Mouse (Mus musculus) forebrain, postnatal 0 days (tissue): ENCODE measurements around the gene Hoxb3. TPM values are rescaled to one million over a fixed set of nuclear protein-coding genes. Genes with fewer than 3 reads are reported as not detected.

Experiments used
- ATAC-seq: fragments of 200-750 bp; cut with Nextera tagmentation; 2 replicates; pipeline ENCODE4 v1.8.0; 2017; ENCODE audit warnings: mild to moderate bottlenecking, moderate library complexity
- DNase-seq: peaks from one replicate; pipeline ENCODE4 v3.0.0-alpha.2; 2015
- H3K27ac ChIP-seq: fragments of 300-500 bp; sonication (generic); 2 replicates; pipeline ENCODE4 v1.5.1; 2014; ENCODE audit warnings: low read depth, mild to moderate bottlenecking, antibody characterized with exemption, low read length, moderate library complexity, mixed read lengths
- H3K27me3 ChIP-seq: fragments of 300-500 bp; sonication (generic); 2 replicates; pipeline ENCODE4 v1.6.1; 2014; ENCODE audit warnings: mild to moderate bottlenecking, low read length, mixed read lengths; ENCODE audit not compliant: insufficient read depth
- H3K36me3 ChIP-seq: fragments of 300-500 bp; sonication (generic); 2 replicates; pipeline ENCODE4 v1.6.1; 2014; ENCODE audit warnings: mild to moderate bottlenecking, moderate library complexity; ENCODE audit not compliant: insufficient read depth
- H3K4me1 ChIP-seq: fragments of 300-500 bp; sonication (generic); 2 replicates; pipeline ENCODE4 v1.6.1; 2014; ENCODE audit warnings: antibody characterized with exemption; ENCODE audit not compliant: insufficient read depth
- H3K4me2 ChIP-seq: fragments of 300-500 bp; sonication (generic); 2 replicates; pipeline ENCODE4 v1.6.1; 2014; ENCODE audit warnings: low read depth, mild to moderate bottlenecking, moderate library complexity
- H3K4me3 ChIP-seq: fragments of 300-500 bp; sonication (generic); 2 replicates; pipeline ENCODE4 v1.5.1; 2014; ENCODE audit warnings: low read depth, low read length, mixed read lengths
- H3K9ac ChIP-seq: fragments of 300-500 bp; sonication (generic); 2 replicates; pipeline ENCODE4 v1.6.1; 2014; ENCODE audit warnings: mild to moderate bottlenecking
- H3K9me3 ChIP-seq: fragments of 300-500 bp; sonication (generic); 2 replicates; pipeline ENCODE4 v1.6.1; 2016; ENCODE audit warnings: low read length
- CTCF ChIP-seq: sonication (generic); IDR thresholded peaks from 2 replicates; pipeline ENCODE4 v1.5.1; 2016; ENCODE audit warnings: antibody characterized with exemption, control low read depth, low read depth
- WGBS: fragments of 180-500 bp; shearing (Covaris S2); extraction: QIAGEN DNeasy Blood & Tissue Kit; methylation state at CpG from one replicate; pipeline ENCODE4 v1.1.7; 2014; 5-methylcytosine and 5-hydroxymethylcytosine counted together
- polyA plus RNA-seq: library from polyadenylated mRNA; unstranded; fragments of >200 nt; fragmentation: Nextera tagmentation; extraction: Ambion mirVana; gene quantifications from 2 replicates; pipeline ENCODE4 v1.2.1, GENCODE M21; 2015
- total RNA-seq: library from RNA; depleted of rRNA; stranded (reverse); fragments of >200 nt; gene quantifications from 2 replicates; pipeline ENCODE4 v1.2.3, GENCODE M21; 2014

Gene Hoxb3
- total and polyA plus RNA-seq, 2 experiments from 2014 or later: not detected

DNA sequence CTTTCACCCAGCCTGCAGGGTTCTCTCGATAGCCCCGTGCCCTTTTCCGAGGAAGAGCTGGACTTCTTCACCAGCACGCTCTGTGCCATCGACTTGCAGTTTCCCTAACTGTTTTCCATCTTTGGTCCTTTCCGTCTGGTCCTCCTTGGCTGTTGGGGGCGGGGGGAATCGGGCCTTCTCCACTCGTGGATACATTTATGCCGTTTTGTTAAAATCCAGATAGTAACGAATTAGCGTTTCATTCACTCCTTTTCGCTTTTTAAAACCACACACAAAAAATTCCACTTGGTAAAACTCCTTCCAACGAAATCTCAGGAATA is 30.4 kb downstream of the Hoxb3 start:
- TF ChIP-seq CTCF: no peak
- whole genome bisulfite sequencing: 3% methylated on average over 14 of the region's 14 CpGs
- Histone ChIP-seq H3K4me2 (no peak overlapping the region), H3K27me3 (peaks cover 93% of the 10 kb centered on the region), H3K9ac (no peak overlapping the region), H3K4me3 (no peak overlapping the region), H3K4me1 (no peaks in the 10 kb centered on the region), H3K36me3 (no peaks in the 10 kb centered on the region), H3K9me3 (no peaks in the 10 kb centered on the region), H3K27ac (no peak overlapping the region)
- peak; percentile 76 for DNase-seq
- ATAC-seq: no peak

DNA sequence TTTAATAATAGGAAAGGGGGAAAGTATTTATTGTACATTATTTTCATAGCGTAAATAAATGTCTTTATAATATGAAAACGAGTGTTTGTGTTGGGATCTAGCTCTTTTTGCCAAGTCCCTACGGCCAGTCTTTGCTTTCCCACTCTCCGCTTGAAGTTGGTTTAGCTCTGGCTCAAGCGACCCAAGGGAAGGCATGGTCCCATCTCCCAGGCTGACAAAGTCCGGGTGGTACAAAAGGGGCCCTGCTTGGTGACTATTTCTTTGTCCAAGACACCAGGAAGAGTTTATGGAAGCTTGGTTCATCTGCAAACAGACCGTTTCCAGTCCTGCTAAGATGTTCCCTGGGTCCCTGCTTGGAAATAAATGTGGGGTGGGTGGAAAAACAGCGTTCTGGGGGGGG is 30.8 kb downstream of the Hoxb3 start:
- H3K9me3 ChIP-seq: no peaks in the 10 kb centered on the region
- ATAC-seq (no peak), DNase-seq (peak; percentile 57)
- TF ChIP-seq CTCF: no peak
- no peaks in the 10 kb centered on the region for H3K36me3 ChIP-seq
- H3K4me1 ChIP-seq: no peaks in the 10 kb centered on the region
- WGBS: 6% methylated on average over 8 of the region's 8 CpGs
- H3K4me3 ChIP-seq: no peak overlapping the region
- H3K27ac ChIP-seq: no peak overlapping the region
- no peak overlapping the region for H3K4me2 ChIP-seq
- no peak overlapping the region for H3K9ac ChIP-seq
- peaks cover 93% of the 10 kb centered on the region for H3K27me3 ChIP-seq

DNA sequence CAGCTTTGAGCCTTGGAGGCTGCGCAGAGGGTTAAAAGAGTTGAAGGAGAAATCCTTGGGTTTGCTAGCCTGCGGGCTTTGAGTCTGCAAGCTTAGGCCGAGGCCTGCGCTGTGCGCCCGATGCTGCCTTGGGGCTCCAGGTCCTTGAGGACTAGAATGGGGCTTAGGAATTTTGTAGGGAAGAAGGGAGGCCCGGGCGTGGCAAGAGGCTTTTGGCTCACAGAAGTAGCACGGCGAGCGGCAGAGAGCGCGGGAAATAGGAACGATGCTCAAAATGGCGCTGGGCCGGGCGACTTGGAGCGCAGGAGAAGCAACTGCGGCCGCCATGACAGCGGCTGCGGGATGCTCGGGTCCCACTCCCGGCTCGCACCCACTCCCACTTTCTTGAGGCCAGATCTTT is 31.2 kb downstream of the Hoxb3 start:
- Histone ChIP-seq H3K9ac (no peak overlapping the region), H3K27ac (no peak overlapping the region), H3K4me1 (no peaks in the 10 kb centered on the region), H3K4me2 (no peak overlapping the region), H3K4me3 (no peak overlapping the region), H3K27me3 (peaks cover 90% of the 10 kb centered on the region), H3K9me3 (no peaks in the 10 kb centered on the region), H3K36me3 (no peaks in the 10 kb centered on the region)
- ATAC-seq: no peak
- no peak for TF ChIP-seq CTCF
- DNase-seq: peak; percentile 35
- WGBS: 2% methylated on average over 25 of the region's 25 CpGs

DNA sequence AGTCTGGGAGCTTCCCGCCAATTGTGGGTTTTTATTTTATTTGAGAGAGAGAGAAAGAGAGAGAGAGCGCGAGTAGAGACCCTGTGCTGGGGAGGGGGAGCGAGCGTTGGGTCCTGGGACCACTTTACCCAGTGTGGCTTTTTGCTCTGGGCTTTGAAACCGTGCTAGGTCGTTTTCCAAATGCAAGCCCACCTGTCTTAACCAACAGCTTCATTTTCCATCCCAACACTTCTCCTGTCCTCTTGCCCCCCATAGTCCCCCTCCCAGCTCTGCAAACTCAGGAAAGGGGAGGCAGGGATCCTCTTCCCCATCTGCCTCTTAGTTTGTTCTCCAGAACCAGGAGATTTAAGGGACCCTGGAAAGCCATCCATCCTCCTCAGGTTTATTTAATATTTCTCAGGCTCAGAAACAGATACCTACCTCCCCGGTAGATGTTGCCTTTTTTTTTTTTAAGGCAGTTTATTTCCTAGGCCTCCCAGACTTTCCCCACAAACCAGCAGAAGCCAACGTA is 31.7 kb downstream of the Hoxb3 start:
- no peaks in the 10 kb centered on the region for H3K4me1 ChIP-seq
- no peaks in the 10 kb centered on the region for H3K9me3 ChIP-seq
- peaks cover 90% of the 10 kb centered on the region for H3K27me3 ChIP-seq
- ATAC-seq (no peak), DNase-seq (no peak)
- H3K4me3 ChIP-seq: no peak overlapping the region
- no peak overlapping the region for H3K9ac ChIP-seq
- H3K36me3 ChIP-seq: no peaks in the 10 kb centered on the region
- WGBS: 5% methylated on average over 9 of the region's 9 CpGs
- no peak overlapping the region for H3K27ac ChIP-seq
- H3K4me2 ChIP-seq: no peak overlapping the region
- TF ChIP-seq CTCF: no peak

DNA sequence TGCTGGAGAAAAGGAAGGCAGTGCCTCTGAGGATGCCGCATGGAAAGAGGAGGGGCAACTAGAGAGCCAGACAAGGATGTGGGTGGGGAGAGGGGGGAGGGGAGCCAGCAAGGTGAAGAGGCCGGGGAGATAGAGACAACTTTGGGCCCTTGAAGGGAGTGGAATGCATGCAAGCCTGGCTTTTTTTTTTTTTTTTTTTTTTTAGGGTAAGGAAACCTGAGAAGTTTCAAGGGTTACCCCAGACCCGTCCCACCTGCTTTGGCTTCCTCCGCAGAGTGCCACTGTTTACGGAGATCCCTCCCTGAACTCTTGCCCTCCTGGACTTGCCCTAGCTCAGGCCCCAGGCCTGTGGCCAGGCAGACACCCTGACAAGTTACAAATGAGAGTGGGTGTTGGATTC is 40.7 kb downstream of the Hoxb3 start:
- no peaks in the 10 kb centered on the region for H3K4me1 ChIP-seq
- 3% methylated on average over 5 of the region's 5 CpGs for WGBS
- H3K4me3 ChIP-seq: no peak overlapping the region
- H3K9ac ChIP-seq: no peak overlapping the region
- no peak overlapping the region for H3K27ac ChIP-seq
- peaks cover 87% of the 10 kb centered on the region for H3K27me3 ChIP-seq
- DNase-seq (no peak), ATAC-seq (no peak)
- H3K36me3 ChIP-seq: no peaks in the 10 kb centered on the region
- no peak overlapping the region for H3K4me2 ChIP-seq
- H3K9me3 ChIP-seq: no peaks in the 10 kb centered on the region
- no peak for TF ChIP-seq CTCF

DNA sequence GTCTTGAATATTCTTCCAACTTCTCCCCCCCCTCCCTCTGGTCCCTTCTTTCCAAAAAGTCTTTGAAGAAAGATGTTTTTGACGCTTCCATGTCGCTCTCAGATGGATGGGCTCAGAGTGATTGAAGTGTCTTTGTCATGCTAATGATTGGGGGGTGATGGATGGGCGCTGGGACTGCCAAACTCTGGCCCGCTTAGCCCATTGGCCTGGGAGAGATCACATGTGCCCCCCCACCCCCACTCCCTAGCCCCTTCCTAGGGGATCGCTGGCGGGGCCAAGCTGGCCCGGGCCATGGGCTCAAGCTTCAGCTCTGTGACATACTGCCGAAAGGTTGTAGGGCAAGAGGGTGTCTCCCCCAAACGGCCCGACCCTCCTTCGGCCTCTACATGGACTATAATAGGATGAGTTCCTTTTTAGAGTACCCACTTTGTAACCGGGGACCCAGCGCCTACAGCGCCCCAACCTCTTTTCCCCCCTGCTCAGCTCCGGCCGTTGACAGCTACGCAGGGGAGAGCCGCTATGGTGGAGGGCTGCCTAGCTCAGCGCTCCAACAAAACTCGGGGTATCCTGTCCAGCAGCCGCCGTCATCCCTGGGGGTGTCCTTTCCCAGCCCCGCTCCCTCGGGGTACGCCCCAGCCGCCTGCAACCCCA is 42.4 kb downstream of the Hoxb3 start, which contains the start of gene Hoxb1:
Gene Hoxb1 (plus strand): TSS at position 312 of the 651 bp plus-strand sequence.
- Histone ChIP-seq H3K4me1 (no peaks in the 10 kb centered on the region), H3K9me3 (no peaks in the 10 kb centered on the region), H3K9ac (no peak within 1 kb of the TSS), H3K4me3 (no peak within 1 kb of the TSS), H3K4me2 (no peak within 1 kb of the TSS), H3K27ac (no peak within 1 kb of the TSS), H3K36me3 (no peaks in the 10 kb centered on the region), H3K27me3 (peaks cover 92% of the 10 kb centered on the region)
- 1% methylated on average over 25 of the region's 26 CpGs for WGBS
- no peak for TF ChIP-seq CTCF
- ATAC-seq (no peak), DNase-seq (no peak)

DNA sequence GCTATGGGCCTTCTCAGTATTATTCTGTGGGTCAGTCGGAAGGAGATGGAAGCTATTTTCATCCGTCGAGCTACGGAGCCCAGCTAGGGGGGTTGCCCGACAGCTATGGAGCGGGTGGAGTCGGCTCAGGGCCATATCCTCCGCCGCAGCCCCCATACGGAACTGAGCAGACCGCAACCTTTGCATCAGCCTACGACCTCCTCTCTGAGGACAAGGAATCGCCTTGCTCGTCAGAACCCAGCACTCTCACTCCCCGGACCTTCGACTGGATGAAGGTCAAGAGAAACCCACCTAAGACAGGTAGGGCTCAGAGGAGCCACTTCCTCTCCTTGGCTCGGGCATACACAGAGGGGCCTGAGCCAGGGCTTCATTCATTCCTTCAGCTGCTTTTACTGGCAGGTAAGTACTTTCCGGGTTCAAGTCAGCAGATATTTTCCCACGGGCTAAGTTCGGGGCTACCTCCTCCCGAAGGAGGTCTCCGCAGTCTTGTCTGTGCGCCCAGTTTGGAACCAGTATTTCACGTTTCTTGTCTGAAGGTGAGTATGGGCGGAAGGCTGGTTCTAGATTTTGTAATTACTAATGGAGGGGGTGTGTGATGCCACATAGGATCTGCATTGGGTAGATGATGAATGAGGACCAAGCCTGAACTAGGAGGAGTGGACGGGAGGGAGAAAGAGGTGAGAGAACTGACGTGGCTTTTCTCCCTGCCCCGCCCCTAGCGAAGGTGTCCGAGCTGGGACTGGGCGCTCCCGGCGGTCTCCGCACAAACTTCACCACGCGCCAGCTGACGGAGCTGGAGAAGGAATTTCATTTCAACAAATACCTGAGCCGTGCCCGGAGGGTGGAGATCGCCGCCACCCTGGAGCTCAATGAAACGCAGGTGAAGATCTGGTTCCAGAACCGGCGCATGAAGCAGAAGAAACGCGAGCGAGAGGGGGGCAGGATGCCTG is 43.2 kb downstream of the Hoxb3 start:
- 1% methylated on average over 47 of the region's 47 CpGs for WGBS
- no peak overlapping the region for H3K4me3 ChIP-seq
- no peak overlapping the region for H3K4me2 ChIP-seq
- H3K27me3 ChIP-seq: peaks cover 96% of the 10 kb centered on the region
- no peaks in the 10 kb centered on the region for H3K36me3 ChIP-seq
- ATAC-seq (no peak), DNase-seq (no peak)
- H3K9me3 ChIP-seq: no peaks in the 10 kb centered on the region
- no peak overlapping the region for H3K27ac ChIP-seq
- H3K9ac ChIP-seq: no peak overlapping the region
- H3K4me1 ChIP-seq: no peaks in the 10 kb centered on the region
- TF ChIP-seq CTCF: no peak
